Mouse (Mus musculus): ENCODE data around the gene Gm17268.

GRCm38 (mm10) chr11:81999469-81999868 lies 38.9 kb downstream of the Gm17268 start:
- TF ChIP-seq CTCF (IDR thresholded peaks at IDR 0.05; ENCODE audit: extremely low read depth, insufficient read depth, low read length) (no peak), POLR2A (IDR thresholded peaks at IDR 0.05; ENCODE audit: extremely low read depth, insufficient read depth, low read length) (no peak)
